Mouse (Mus musculus) liver, adult 2 months (tissue): ENCODE measurements around the gene Chl1. TPM values are rescaled to one million over a fixed set of nuclear protein-coding genes. Genes with fewer than 3 reads are reported as not detected.

Experiments
- DNase-seq: peaks from one replicate; pipeline ENCODE4 v3.0.0-alpha.2; 2011; ENCODE audit warnings: low read depth, low spot score; ENCODE audit errors: extremely low read depth
- H3K27ac ChIP-seq: fragments of 200-500 bp; replicated peaks from 2 replicates; pipeline ENCODE4 v1.5.1; 2012; ENCODE audit warnings: low read depth, mild to moderate bottlenecking, control low read depth, inconsistent platforms, low read length; ENCODE audit not compliant: insufficient read depth
- H3K27me3 ChIP-seq: fragments of 200-500 bp; 2 replicates; pipeline ENCODE4 v1.6.1; 2012; ENCODE audit warnings: mild to moderate bottlenecking, moderate library complexity, low read length, inconsistent platforms; ENCODE audit not compliant: control insufficient read depth, insufficient read depth
- H3K36me3 ChIP-seq: fragments of 200-500 bp; 2 replicates; pipeline ENCODE4 v1.6.1; 2012; ENCODE audit warnings: low read length, inconsistent platforms; ENCODE audit not compliant: control insufficient read depth, insufficient read depth
- H3K4me1 ChIP-seq: fragments of 200-500 bp; 2 replicates; pipeline ENCODE4 v1.6.1; 2011; ENCODE audit warnings: low read length; ENCODE audit not compliant: control insufficient read depth, insufficient read depth
- H3K4me3 ChIP-seq: fragments of 200-500 bp; 2 replicates; pipeline ENCODE4 v1.5.1; 2011; ENCODE audit warnings: low read depth, mild to moderate bottlenecking, control low read depth, low read length, moderate library complexity; ENCODE audit not compliant: insufficient read depth
- H3K79me2 ChIP-seq: fragments of 200-500 bp; 2 replicates; pipeline ENCODE4 v1.6.1; 2012; ENCODE audit warnings: inconsistent platforms, mild to moderate bottlenecking, low read length, moderate library complexity; ENCODE audit not compliant: control insufficient read depth, insufficient read depth
- H3K9ac ChIP-seq: fragments of 200-500 bp; 2 replicates; pipeline ENCODE4 v1.6.1; 2012; ENCODE audit warnings: low read depth, mild to moderate bottlenecking, control low read depth, inconsistent platforms, low read length
- CTCF ChIP-seq: fragments of 200-500 bp; IDR thresholded peaks from 2 replicates; pipeline ENCODE4 v1.5.1; 2011; ENCODE audit warnings: low read depth, low read length, control low read depth
- POLR2A ChIP-seq: fragments of 200-500 bp; IDR thresholded peaks from 2 replicates; pipeline ENCODE4 v1.6.1; 2011; ENCODE audit warnings: low read length, control low read depth; ENCODE audit not compliant: insufficient read depth; ENCODE audit errors: extremely low read depth
- WGBS: fragments of 180-500 bp; shearing (Covaris S2); methylation state at CpG from one replicate; pipeline ENCODE4 v1.1.7; 2018; 5-methylcytosine and 5-hydroxymethylcytosine counted together
- polyA plus RNA-seq: library from polyadenylated mRNA; depleted of rRNA; stranded (reverse); fragments of >200 nt; gene quantifications from 2 replicates; pipeline ENCODE4 v1.2.3, GENCODE M21; 2012
- total RNA-seq: library from RNA; depleted of rRNA; stranded (reverse); fragments of >200 nt; gene quantifications from 2 replicates; pipeline ENCODE4 v1.2.3, GENCODE M21; 2014

Chl1 gene
- total and polyA plus RNA-seq, 2 experiments = under 0.01 TPM; not detected in 1

GRCm38 (mm10) chr6:103675145-103675544 is 164.8 kb downstream of the Chl1 start:
- Histone ChIP-seq H3K9ac (no peak overlapping the region), H3K27ac (no peak overlapping the region), H3K36me3 (no peaks in the 10 kb centered on the region), H3K4me3 (no peak overlapping the region), H3K79me2 (no peaks in the 10 kb centered on the region), H3K27me3 (no peaks in the 10 kb centered on the region), H3K4me1 (no peaks in the 10 kb centered on the region)
- whole genome bisulfite sequencing = 90% methylated on average over 2 of the region's 2 CpGs
- DNase-seq = no peak
- TF ChIP-seq POLR2A (no peak), CTCF (no peak)

GRCm38 (mm10) chr6:103676664-103677063 is 166.3 kb downstream of the Chl1 start:
- DNase-seq = no peak
- Histone ChIP-seq H3K36me3 (no peaks in the 10 kb centered on the region), H3K4me1 (no peaks in the 10 kb centered on the region), H3K27ac (no peak overlapping the region), H3K27me3 (no peaks in the 10 kb centered on the region), H3K4me3 (no peak overlapping the region), H3K9ac (no peak overlapping the region), H3K79me2 (no peaks in the 10 kb centered on the region)
- WGBS = 89% methylated on average over 5 of the region's 5 CpGs
- TF ChIP-seq POLR2A (no peak), CTCF (no peak)

- 89% methylated on average over 1 of the region's 1 CpGs for WGBS
- H3K79me2 ChIP-seq = no peaks in the 10 kb centered on the region
- H3K9ac ChIP-seq = no peak overlapping the region
- H3K36me3 ChIP-seq = no peaks in the 10 kb centered on the region
- no peak for TF ChIP-seq POLR2A
- no peak for TF ChIP-seq CTCF
- DNase-seq = no peak
- H3K27me3 ChIP-seq = no peaks in the 10 kb centered on the region
- H3K27ac ChIP-seq = no peak overlapping the region
- no peaks in the 10 kb centered on the region for H3K4me1 ChIP-seq
- no peak overlapping the region for H3K4me3 ChIP-seq
Observed at GRCm38 (mm10) chr6:103677072-103677471, 166.7 kb downstream of the Chl1 start.

GRCm38 (mm10) chr6:103682854-103683574 is 172.6 kb downstream of the Chl1 start:
- H3K36me3 ChIP-seq = no peaks in the 10 kb centered on the region
- H3K79me2 ChIP-seq = no peaks in the 10 kb centered on the region
- no peak overlapping the region for H3K9ac ChIP-seq
- no peak overlapping the region for H3K4me3 ChIP-seq
- 16% methylated on average over 8 of the region's 8 CpGs for WGBS
- no peaks in the 10 kb centered on the region for H3K4me1 ChIP-seq
- DNase-seq = peak; percentile 39
- TF ChIP-seq POLR2A (no peak), CTCF (peak; percentile 33)
- H3K27ac ChIP-seq = no peak overlapping the region
- no peaks in the 10 kb centered on the region for H3K27me3 ChIP-seq

GRCm38 (mm10) chr6:103692511-103692910 is 182.1 kb downstream of the Chl1 start:
- Histone ChIP-seq H3K79me2 (no peaks in the 10 kb centered on the region), H3K4me3 (no peak overlapping the region), H3K4me1 (no peaks in the 10 kb centered on the region), H3K36me3 (no peaks in the 10 kb centered on the region), H3K9ac (no peak overlapping the region), H3K27ac (no peak overlapping the region), H3K27me3 (no peaks in the 10 kb centered on the region)
- no peak for TF ChIP-seq POLR2A
- no peak for TF ChIP-seq CTCF
- 49% methylated on average over 3 of the region's 3 CpGs for WGBS
- DNase-seq = no peak

GRCm38 (mm10) chr6:103697349-103698028 is 187.1 kb downstream of the Chl1 start:
- DNase-seq = peak; percentile 29
- Histone ChIP-seq H3K36me3 (no peaks in the 10 kb centered on the region), H3K27ac (no peak overlapping the region), H3K79me2 (no peaks in the 10 kb centered on the region), H3K9ac (no peak overlapping the region), H3K4me3 (no peak overlapping the region), H3K27me3 (no peaks in the 10 kb centered on the region), H3K4me1 (no peaks in the 10 kb centered on the region)
- WGBS = 61% methylated on average over 7 of the region's 7 CpGs
- TF ChIP-seq CTCF (peak; percentile 52), POLR2A (no peak)
